Mouse (Mus musculus): ENCODE data around the gene Shb. TPM values are rescaled to one million over a fixed set of nuclear protein-coding genes. Genes with fewer than 3 reads are reported as not detected.

Shb gene
- polyA plus RNA-seq, 1 experiment from 2014 or later, result 8.2 TPM

- Histone ChIP-seq H3K4me2 (ENCODE audit: low read depth, low read length, severe bottlenecking) (no peak overlapping the region), H3K36me3 (ENCODE audit: control insufficient read depth, insufficient read depth, low read length) (no peaks in the 10 kb centered on the region), H3K4me1 (replicated peaks; ENCODE audit: control insufficient read depth, insufficient read depth, low read length) (peaks cover 27% of the 10 kb centered on the region), H3K9ac (ENCODE audit: low read length) (no peak overlapping the region), H3K27me3 (ENCODE audit: control insufficient read depth, insufficient read depth, low read length) (no peaks in the 10 kb centered on the region), H3K4me3 (ENCODE audit: low read depth, low read length) (no peak overlapping the region), H3K9me3 (ENCODE audit: control insufficient read depth, low read length) (no peaks in the 10 kb centered on the region), H3K27ac (ENCODE audit: low read depth, low read length) (no peak overlapping the region)
- 91% methylated on average over 6 of the region's 6 CpGs for WGBS
- DNase-seq (ENCODE audit: low spot score) (no peak), ATAC-seq (replicated peaks; ENCODE audit: low FRiP score) (no peak)
Observed at GRCm38 (mm10) chr4:45505191-45505590, 27.1 kb downstream of the Shb start.

GRCm38 (mm10) chr4:45503816-45504215, 28.5 kb downstream of the Shb start:
- no peaks in the 10 kb centered on the region for H3K27me3 ChIP-seq (ENCODE audit: control insufficient read depth, insufficient read depth, low read length)
- DNase-seq (ENCODE audit: low spot score) (no peak), ATAC-seq (replicated peaks; ENCODE audit: low FRiP score) (no peak)
- no peak overlapping the region for H3K27ac ChIP-seq (ENCODE audit: low read depth, low read length)
- peaks cover 23% of the 10 kb centered on the region for H3K4me1 ChIP-seq (replicated peaks; ENCODE audit: control insufficient read depth, insufficient read depth, low read length)
- 36% methylated on average over 3 of the region's 3 CpGs for WGBS
- no peak overlapping the region for H3K9ac ChIP-seq (ENCODE audit: low read length)
- H3K9me3 ChIP-seq (ENCODE audit: control insufficient read depth, low read length), result no peaks in the 10 kb centered on the region
- no peaks in the 10 kb centered on the region for H3K36me3 ChIP-seq (ENCODE audit: control insufficient read depth, insufficient read depth, low read length)
- H3K4me2 ChIP-seq (ENCODE audit: low read depth, low read length, severe bottlenecking), result no peak overlapping the region
- H3K4me3 ChIP-seq (ENCODE audit: low read depth, low read length), result no peak overlapping the region

- ATAC-seq (replicated peaks; ENCODE audit: low FRiP score) (no peak), DNase-seq (ENCODE audit: low spot score) (no peak)
- Histone ChIP-seq H3K27ac (ENCODE audit: low read depth, low read length) (no peak overlapping the region), H3K36me3 (ENCODE audit: control insufficient read depth, insufficient read depth, low read length) (no peaks in the 10 kb centered on the region), H3K9ac (ENCODE audit: low read length) (no peak overlapping the region), H3K4me3 (ENCODE audit: low read depth, low read length) (no peak overlapping the region), H3K4me1 (replicated peaks; ENCODE audit: control insufficient read depth, insufficient read depth, low read length) (peaks cover 23% of the 10 kb centered on the region), H3K4me2 (ENCODE audit: low read depth, low read length, severe bottlenecking) (no peak overlapping the region), H3K27me3 (ENCODE audit: control insufficient read depth, insufficient read depth, low read length) (no peaks in the 10 kb centered on the region), H3K9me3 (ENCODE audit: control insufficient read depth, low read length) (no peaks in the 10 kb centered on the region)
- WGBS, result 92% methylated on average over 6 of the region's 6 CpGs
Observed at GRCm38 (mm10) chr4:45503380-45503779, 28.9 kb downstream of the Shb start.

- DNase-seq (ENCODE audit: low spot score), result no peak
- Histone ChIP-seq H3K27me3 (ENCODE audit: control insufficient read depth, insufficient read depth, low read length) (no peaks in the 10 kb centered on the region), H3K9ac (ENCODE audit: low read length) (no peak overlapping the region), H3K4me1 (replicated peaks; ENCODE audit: control insufficient read depth, insufficient read depth, low read length) (peaks cover 25% of the 10 kb centered on the region), H3K4me3 (ENCODE audit: low read depth, low read length) (no peak overlapping the region), H3K4me2 (ENCODE audit: low read depth, low read length, severe bottlenecking) (no peak overlapping the region), H3K36me3 (ENCODE audit: control insufficient read depth, insufficient read depth, low read length) (no peaks in the 10 kb centered on the region), H3K9me3 (ENCODE audit: control insufficient read depth, low read length) (no peaks in the 10 kb centered on the region), H3K27ac (ENCODE audit: low read depth, low read length) (no peak overlapping the region)
- no peak for ATAC-seq (replicated peaks; ENCODE audit: low FRiP score)
- whole genome bisulfite sequencing, result 90% methylated on average over 9 of the region's 9 CpGs
Observed at GRCm38 (mm10) chr4:45502002-45502401, 30.3 kb downstream of the Shb start.

DNA sequence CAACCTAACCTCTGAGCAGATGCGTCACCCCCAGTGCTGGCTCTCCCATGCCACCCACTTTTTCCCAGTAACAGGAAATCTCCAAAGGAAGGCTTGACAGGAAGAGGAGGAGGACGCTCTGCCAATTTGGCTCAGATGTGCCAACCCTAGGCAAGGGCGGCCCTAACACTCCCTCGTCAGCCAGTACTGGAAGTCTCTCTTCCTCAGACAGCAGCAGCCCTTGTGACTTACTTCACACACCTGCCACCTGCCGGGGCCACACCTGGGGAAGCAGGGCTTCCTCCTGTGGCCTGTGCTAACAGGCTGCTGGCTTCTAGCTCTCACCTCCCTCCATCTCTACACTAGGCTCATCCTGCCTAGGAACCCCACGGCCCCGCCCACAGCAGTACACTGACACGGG, 31.9 kb downstream of the Shb start:
- no peak overlapping the region for H3K4me3 ChIP-seq (ENCODE audit: low read depth, low read length)
- ATAC-seq (replicated peaks; ENCODE audit: low FRiP score) (no peak), DNase-seq (ENCODE audit: low spot score) (no peak)
- H3K4me1 ChIP-seq (replicated peaks; ENCODE audit: control insufficient read depth, insufficient read depth, low read length), result peaks cover 23% of the 10 kb centered on the region
- no peak overlapping the region for H3K4me2 ChIP-seq (ENCODE audit: low read depth, low read length, severe bottlenecking)
- H3K9ac ChIP-seq (ENCODE audit: low read length), result no peak overlapping the region
- H3K27ac ChIP-seq (ENCODE audit: low read depth, low read length), result no peak overlapping the region
- H3K27me3 ChIP-seq (ENCODE audit: control insufficient read depth, insufficient read depth, low read length), result no peaks in the 10 kb centered on the region
- H3K9me3 ChIP-seq (ENCODE audit: control insufficient read depth, low read length), result no peaks in the 10 kb centered on the region
- 75% methylated on average over 8 of the region's 8 CpGs for WGBS
- no peaks in the 10 kb centered on the region for H3K36me3 ChIP-seq (ENCODE audit: control insufficient read depth, insufficient read depth, low read length)

GRCm38 (mm10) chr4:45499556-45499955, 32.7 kb downstream of the Shb start:
- WGBS, result 24% methylated on average over 10 of the region's 10 CpGs
- H3K4me2 ChIP-seq (ENCODE audit: low read depth, low read length, severe bottlenecking), result no peak overlapping the region

DNA sequence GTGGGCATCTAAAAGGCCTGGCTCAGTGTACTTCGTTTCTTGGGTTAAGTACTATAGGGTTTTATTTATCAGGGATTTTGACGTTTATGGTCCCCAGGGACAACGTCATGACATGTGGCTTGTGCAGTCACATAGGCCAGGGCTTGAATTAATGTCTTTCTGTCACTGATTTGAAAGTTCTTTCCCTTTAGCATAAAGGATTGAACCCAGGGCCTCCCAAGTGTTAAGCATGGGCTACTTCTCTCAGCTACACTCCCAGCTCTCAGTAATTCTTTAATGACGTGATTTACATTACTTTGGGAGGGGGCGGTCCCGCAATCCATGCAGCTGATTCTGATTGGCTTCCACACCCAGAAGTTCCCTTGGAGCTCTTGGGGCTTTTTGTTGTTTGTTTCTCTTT, 33.2 kb downstream of the Shb start:
- no peaks in the 10 kb centered on the region for H3K9me3 ChIP-seq (ENCODE audit: control insufficient read depth, low read length)
- H3K27ac ChIP-seq (ENCODE audit: low read depth, low read length), result no peak overlapping the region
- ATAC-seq (replicated peaks; ENCODE audit: low FRiP score), result peak; percentile 47; the same call in 1 of the 2 replicates
- no peak overlapping the region for H3K4me2 ChIP-seq (ENCODE audit: low read depth, low read length, severe bottlenecking)
- no peak overlapping the region for H3K9ac ChIP-seq (ENCODE audit: low read length)
- no peak for DNase-seq (ENCODE audit: low spot score)
- H3K4me1 ChIP-seq (replicated peaks; ENCODE audit: control insufficient read depth, insufficient read depth, low read length), result peaks cover 26% of the 10 kb centered on the region
- WGBS, result 15% methylated on average over 6 of the region's 6 CpGs
- no peaks in the 10 kb centered on the region for H3K36me3 ChIP-seq (ENCODE audit: control insufficient read depth, insufficient read depth, low read length)
- no peaks in the 10 kb centered on the region for H3K27me3 ChIP-seq (ENCODE audit: control insufficient read depth, insufficient read depth, low read length)
- H3K4me3 ChIP-seq (ENCODE audit: low read depth, low read length), result no peak overlapping the region

More at GRCm38 (mm10) chr4:45499556-45499955, 32.7 kb downstream of the Shb start:
- Histone ChIP-seq H3K4me3 (ENCODE audit: low read depth, low read length) (no peak overlapping the region), H3K27ac (ENCODE audit: low read depth, low read length) (no peak overlapping the region), H3K27me3 (ENCODE audit: control insufficient read depth, insufficient read depth, low read length) (no peaks in the 10 kb centered on the region), H3K9me3 (ENCODE audit: control insufficient read depth, low read length) (no peaks in the 10 kb centered on the region), H3K9ac (ENCODE audit: low read length) (no peak overlapping the region), H3K36me3 (ENCODE audit: control insufficient read depth, insufficient read depth, low read length) (no peaks in the 10 kb centered on the region), H3K4me1 (replicated peaks; ENCODE audit: control insufficient read depth, insufficient read depth, low read length) (peaks cover 24% of the 10 kb centered on the region)
- ATAC-seq (replicated peaks; ENCODE audit: low FRiP score) (no peak), DNase-seq (ENCODE audit: low spot score) (peak; percentile 57)

- peak overlapping the region; percentile 25; the same call in 1 of the 2 replicates for H3K27ac ChIP-seq (ENCODE audit: low read depth, low read length)
Observed at GRCm38 (mm10) chr4:45498345-45498744, 33.9 kb downstream of the Shb start.

GRCm38 (mm10) chr4:45497282-45497681, 35.0 kb downstream of the Shb start:
- H3K4me1 ChIP-seq (replicated peaks; ENCODE audit: control insufficient read depth, insufficient read depth, low read length), result peaks cover 39% of the 10 kb centered on the region
- no peak overlapping the region for H3K4me3 ChIP-seq (ENCODE audit: low read depth, low read length)
- no peaks in the 10 kb centered on the region for H3K9me3 ChIP-seq (ENCODE audit: control insufficient read depth, low read length)
- no peak overlapping the region for H3K27ac ChIP-seq (ENCODE audit: low read depth, low read length)
- DNase-seq (ENCODE audit: low spot score) (no peak), ATAC-seq (replicated peaks; ENCODE audit: low FRiP score) (no peak)
- no peak overlapping the region for H3K4me2 ChIP-seq (ENCODE audit: low read depth, low read length, severe bottlenecking)
- WGBS, result 52% methylated on average over 6 of the region's 6 CpGs
- H3K9ac ChIP-seq (ENCODE audit: low read length), result no peak overlapping the region
- H3K27me3 ChIP-seq (ENCODE audit: control insufficient read depth, insufficient read depth, low read length), result no peaks in the 10 kb centered on the region
- no peaks in the 10 kb centered on the region for H3K36me3 ChIP-seq (ENCODE audit: control insufficient read depth, insufficient read depth, low read length)

More at GRCm38 (mm10) chr4:45498345-45498744, 33.9 kb downstream of the Shb start:
- no peak overlapping the region for H3K4me3 ChIP-seq (ENCODE audit: low read depth, low read length)
- H3K9me3 ChIP-seq (ENCODE audit: control insufficient read depth, low read length), result no peaks in the 10 kb centered on the region
- H3K4me2 ChIP-seq (ENCODE audit: low read depth, low read length, severe bottlenecking), result no peak overlapping the region
- H3K27me3 ChIP-seq (ENCODE audit: control insufficient read depth, insufficient read depth, low read length), result no peaks in the 10 kb centered on the region
- peak overlapping the region; percentile 17; the same call in 1 of the 2 replicates for H3K9ac ChIP-seq (ENCODE audit: low read length)
- no peaks in the 10 kb centered on the region for H3K36me3 ChIP-seq (ENCODE audit: control insufficient read depth, insufficient read depth, low read length)
- no peak for ATAC-seq (replicated peaks; ENCODE audit: low FRiP score)
- 53% methylated on average over 5 of the region's 5 CpGs for WGBS
- no peak for DNase-seq (ENCODE audit: low spot score)
- H3K4me1 ChIP-seq (replicated peaks; ENCODE audit: control insufficient read depth, insufficient read depth, low read length), result peaks cover 30% of the 10 kb centered on the region

All from forebrain, embryonic 11.5 days (tissue).